Mouse (Mus musculus): ENCODE results near the gene Mpnd. TPM values are rescaled to one million over a fixed set of nuclear protein-coding genes. Genes with fewer than 3 reads are reported as not detected.

The Mpnd gene
- total RNA-seq (2015; ENCODE audit: low replicate concordance) (3.3 and 5.4 TPM in 2 replicates), total RNA-seq (2017; ENCODE audit: low replicate concordance) (6.1 and 7.8 TPM in 2 replicates)

DNA sequence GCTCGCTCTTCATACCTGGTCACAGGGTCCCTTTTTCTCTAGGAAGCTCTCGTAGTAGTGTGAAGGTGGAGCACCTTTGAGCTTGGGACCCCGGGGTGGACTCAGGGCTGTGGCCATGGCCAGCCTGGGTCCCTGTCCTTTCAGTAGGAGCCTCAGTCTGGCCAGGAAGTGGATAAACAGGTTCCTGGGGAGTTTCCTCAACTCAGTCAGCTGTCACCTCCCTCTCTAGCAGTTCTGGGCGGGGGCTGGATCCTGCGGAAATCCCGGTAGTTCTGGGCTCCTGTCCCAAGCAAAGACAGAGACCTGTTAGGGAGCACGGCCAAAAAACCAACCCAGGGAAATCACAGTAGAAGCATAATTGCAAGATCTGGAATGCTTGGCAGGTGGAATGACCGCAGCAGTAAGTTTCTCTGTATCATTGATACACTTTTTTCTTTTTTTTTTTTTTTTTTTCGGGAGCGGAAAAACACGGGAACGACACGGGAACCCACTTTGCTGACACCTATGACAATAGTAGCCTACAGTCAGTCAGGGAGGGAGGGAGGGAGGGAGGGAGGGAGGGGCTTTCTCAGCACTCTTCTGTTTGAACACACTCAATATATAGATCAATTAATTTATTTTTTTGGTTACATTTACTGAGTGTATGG, at the start of gene Mpnd, which contains the start of gene Stap2:
Gene Mpnd, plus strand, starts transcription at position 297 of the 647 bp plus-strand sequence.
Gene Stap2, minus strand, starts transcription at position 170 of the 647 bp plus-strand sequence.
- ATAC-seq (replicated peaks; ENCODE audit: low FRiP score, poor library complexity, severe bottlenecking): no peak

DNA sequence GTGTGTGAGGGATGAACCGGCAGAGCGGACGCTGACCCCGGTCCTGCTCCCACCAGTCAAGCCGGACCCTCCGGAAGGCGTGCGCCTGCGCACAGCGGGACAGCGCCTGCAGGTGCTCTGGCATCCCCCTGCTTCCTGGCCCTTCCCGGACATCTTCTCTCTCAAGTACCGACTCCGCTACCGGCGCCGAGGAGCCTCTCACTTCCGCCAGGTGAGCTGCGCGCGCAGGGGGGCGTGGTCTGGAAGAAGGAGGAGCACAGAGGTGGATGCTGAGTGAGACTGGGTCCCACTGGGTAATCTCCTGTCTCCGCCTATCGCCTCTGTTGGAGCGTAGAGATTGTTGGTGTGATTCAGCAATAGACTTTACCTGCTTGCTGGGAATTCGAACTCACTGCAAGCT, 49.4 kb upstream of the Mpnd start:
- ATAC-seq (replicated peaks; ENCODE audit: low FRiP score, poor library complexity, severe bottlenecking): no peak

DNA sequence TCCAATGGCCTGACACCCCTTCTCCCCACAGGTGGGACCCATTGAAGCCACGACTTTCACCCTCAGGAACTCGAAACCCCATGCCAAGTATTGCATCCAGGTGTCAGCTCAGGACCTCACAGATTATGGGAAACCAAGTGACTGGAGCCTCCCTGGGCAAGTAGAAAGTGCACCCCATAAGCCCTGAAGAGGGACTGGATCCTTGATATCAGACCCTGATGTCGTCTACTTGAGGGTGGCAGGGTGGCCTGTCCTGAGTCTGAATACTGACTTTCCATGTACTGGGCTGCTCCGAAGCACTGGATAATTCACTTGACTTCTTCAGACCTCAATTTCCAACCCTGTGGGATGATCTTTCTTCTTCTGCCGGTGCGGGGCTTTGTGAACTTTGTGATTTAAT, 48.9 kb upstream of the Mpnd start:
- no peak for ATAC-seq (replicated peaks; ENCODE audit: low FRiP score, poor library complexity, severe bottlenecking)

DNA sequence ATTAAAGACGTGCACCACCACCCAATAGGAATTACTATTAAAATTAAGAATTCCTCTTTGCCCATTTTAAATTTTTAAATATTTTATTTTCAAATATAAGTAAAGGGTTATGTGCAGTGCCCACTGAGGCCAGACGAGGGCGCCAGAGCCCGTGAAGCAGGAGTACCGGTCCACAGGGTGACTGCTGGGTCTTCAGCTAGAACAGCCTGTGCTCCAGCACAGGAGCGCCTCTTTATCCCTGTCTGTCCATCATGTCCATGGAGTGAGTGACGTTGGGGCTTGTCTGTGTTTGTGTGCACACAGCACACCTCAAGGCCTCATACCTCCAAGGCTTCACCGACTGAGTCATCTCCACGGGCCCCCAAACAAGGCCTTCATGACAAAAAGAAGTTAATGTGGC, 48.3 kb upstream of the Mpnd start:
- 0 out of 2 replicates have a peak, but pooled peaks have one; percentile 39 for ATAC-seq (replicated peaks; ENCODE audit: low FRiP score, poor library complexity, severe bottlenecking)

DNA sequence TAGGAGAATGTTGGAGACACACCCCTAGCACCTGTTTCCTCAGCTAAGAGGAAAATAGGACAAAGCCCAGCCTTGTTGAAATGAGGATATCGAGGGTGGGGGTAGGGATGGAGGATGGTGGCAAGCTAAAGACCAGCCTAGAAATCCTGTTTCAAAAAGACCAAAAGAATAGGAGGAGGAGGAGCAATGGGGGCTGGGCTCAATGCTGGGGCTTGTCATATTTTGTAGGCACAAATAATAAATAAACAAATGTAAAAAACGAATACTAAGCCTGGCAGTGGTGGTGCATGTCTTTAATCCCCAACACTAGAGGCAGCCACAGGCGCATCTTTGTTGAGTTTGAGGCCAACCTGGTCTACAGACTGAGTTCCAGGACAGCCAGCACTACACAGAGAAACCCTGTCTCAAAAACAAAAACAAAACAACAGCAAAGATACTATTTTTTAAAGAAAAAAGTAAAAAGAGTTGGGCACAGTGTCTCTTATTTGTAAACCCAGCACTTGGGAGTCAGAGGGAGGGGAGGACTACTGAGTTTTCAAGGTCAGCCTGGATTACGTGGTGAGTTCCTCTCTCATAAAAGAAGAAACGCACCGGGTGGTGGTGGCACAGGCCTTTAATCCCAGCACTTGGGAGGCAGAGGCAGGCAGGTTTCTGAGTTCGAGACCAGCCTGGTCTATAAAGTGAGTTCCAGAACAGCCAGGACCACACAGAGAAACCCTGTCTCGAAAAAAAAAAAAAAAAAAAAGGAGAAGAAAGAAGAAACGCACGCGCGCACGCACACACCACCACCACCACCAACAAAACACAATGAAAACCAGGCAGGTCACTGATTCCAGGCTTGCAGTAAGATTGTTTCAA, 47.6 kb upstream of the Mpnd start:
- no peak for ATAC-seq (replicated peaks; ENCODE audit: low FRiP score, poor library complexity, severe bottlenecking)

DNA sequence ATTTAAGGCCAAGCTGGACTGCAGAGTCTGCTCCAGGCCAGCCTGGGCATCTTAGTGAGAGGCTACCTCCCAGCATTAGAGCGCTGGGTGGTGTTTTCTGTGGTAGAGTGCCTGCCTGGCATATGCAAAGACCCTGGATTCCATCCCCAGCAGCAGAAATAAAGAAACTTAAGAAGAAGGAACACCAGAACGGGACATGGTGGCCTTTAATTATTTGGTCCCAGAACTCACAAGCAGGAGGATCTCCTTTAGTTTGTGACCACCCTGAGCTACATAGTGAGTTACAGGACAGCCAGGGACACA, 47.0 kb upstream of the Mpnd start:
- ATAC-seq (replicated peaks; ENCODE audit: low FRiP score, poor library complexity, severe bottlenecking): peak; percentile 3; the same call in 1 of the 2 replicates

DNA sequence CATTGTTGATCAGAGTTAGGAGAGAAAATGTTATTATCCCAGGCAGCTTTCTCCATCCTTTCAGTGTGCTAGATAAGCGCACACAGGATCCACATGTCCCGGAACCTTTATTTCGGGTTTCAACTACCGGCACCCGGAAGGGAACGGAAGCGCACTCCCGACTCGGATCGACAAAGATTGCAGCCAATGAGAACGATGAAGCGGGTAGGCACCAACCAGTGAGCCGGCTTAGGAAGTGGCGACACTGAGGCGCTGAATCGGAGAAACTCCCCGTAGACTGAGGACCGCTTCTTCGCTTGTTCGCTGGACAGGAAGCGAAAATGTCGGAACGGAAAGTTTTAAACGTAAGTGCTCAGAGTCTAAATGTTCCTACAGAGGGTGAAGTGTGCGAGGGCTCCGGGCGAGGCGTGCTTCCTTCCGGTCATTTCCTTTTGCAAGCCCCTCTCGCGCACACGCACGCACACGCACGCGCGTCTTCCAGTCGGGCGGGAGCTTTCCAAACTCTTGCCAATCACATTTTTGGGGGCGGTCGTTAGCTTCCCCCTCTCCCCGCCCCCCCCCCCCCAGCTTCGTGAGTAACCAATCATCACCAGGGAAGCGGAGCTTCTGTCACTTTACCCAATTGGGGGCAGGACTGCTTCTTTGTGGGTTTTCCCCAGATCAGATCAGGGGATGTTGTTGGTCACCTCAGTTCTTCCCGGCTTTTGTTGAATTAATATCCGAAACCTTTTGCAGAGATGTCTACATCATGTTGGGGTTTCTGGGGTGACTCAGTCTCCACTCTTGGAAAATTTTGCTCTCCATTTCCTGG, 46.4 kb upstream of the Mpnd start, which contains the start of gene Yju2:
Gene Yju2, plus strand, starts transcription at position 182 of the 811 bp plus-strand sequence.
- ATAC-seq (replicated peaks; ENCODE audit: low FRiP score, poor library complexity, severe bottlenecking): peak; percentile 89

DNA sequence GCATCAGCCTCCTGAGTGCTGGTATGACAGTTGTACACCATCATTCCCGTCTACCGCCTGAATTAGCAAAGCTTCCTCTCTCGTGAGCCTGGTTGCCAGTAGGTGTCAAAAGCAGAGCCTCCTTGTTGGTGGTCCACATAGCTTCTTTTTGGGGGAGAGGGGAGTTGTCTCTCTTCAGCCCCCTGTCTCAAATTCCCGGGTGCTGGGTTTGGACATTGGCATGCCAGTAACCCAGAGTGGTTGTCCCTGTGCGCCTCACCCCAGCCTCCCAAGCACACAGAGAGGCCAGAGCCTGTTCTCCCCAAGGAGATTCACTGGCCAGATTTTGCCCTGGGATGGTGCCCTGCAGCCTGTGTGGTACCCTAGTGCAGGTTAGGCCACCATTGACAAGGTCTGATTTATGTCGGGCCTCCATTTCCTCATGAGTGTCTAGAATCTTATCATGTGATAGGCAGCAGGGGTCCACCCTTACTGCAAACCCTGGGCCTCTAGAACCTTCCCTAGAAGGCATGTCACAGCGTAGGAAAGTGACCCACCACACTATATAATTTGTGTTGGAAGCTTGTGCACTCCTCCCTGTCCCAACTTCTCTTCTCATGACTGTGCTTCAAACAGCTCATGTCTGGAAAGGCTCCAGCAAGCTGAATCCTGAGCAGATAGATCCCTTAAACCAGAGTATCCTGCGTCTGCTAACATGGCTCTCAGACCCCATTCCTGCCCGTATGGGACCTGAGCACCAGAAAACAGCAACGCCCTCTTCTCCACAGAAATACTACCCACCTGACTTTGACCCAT, 45.4 kb upstream of the Mpnd start:
- 0 out of 2 replicates have a peak, but pooled peaks have one; percentile 2 for ATAC-seq (replicated peaks; ENCODE audit: low FRiP score, poor library complexity, severe bottlenecking)

DNA sequence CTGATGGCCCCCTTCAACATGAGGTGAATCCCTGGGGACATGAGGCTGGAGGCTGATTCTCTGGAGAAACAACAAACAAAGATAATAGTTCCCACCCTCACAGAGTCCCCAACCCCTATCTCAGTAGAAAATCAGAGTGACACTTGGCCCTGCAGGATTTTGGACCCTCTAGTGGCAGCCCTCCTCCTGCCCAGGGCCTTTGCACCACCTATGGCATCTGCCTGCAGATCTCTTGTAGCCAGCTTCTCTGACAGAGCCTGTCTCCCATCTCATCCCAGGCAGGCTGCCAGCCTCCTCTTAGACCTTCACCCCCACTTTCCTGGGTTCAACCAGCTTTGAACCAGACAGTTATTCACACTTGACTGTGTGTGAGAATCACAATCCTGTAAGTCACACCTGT, 44.7 kb upstream of the Mpnd start:
- ATAC-seq (replicated peaks; ENCODE audit: low FRiP score, poor library complexity, severe bottlenecking): no peak

DNA sequence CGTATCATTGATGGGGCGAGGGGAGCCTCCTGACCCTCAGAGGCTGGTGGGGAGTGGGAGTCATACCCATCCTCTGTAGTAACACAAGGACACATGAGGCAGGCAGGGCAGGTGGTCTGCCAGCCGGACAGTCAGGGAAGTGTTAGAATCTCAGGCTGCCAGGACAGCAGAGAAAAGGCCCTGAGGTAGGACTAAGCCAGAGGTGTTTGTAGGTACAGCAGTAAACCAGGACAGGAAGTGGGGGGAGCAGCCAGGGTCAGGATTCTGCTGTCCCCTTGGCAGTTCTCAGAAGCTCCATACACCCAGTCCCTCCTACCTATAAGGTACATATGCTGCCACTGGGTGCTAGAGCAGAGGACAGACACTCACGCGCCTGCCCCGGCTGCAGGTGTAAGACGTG, 43.9 kb upstream of the Mpnd start:
- no peak for ATAC-seq (replicated peaks; ENCODE audit: low FRiP score, poor library complexity, severe bottlenecking)

DNA sequence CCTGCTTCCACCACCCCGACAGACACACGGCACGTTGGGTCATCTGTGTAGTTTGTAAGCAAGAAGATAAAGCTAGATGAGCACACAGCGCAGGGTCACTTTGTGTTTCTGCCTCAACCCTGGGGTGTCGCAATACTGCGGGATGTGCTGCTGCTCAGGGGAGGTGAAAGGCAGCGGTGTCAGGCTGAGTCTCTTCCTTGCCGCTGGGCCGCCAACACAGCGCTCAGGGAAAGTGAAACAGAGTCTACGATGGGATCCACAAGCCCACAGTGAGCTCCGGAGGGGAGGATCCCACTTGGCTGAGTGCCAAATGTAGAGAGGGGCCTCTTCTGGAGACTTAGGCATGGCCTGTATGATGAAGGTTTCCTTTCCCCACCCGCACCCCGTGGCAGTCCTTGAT, 42.3 kb upstream of the Mpnd start:
- no peak for ATAC-seq (replicated peaks; ENCODE audit: low FRiP score, poor library complexity, severe bottlenecking)

DNA sequence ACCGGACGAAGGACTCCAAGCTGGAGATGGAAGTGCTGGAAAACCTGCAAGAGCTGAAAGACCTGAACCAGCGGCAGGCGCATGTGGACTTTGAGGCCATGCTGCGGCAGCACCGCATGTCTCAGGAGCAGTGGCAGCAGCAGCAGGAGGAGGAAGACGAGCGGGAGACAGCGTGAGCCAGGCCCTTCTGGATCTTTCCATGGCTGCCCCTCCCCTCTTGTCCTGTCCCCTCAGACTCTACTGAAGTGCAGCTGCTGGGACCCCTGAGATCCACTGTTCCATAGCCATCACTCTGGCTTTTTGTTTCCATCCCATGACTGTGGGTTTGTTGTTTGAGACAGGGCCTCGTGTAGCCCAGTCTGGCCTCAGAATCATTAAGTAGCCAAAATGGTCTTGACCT, 41.0 kb upstream of the Mpnd start:
- no peak for ATAC-seq (replicated peaks; ENCODE audit: low FRiP score, poor library complexity, severe bottlenecking)

DNA sequence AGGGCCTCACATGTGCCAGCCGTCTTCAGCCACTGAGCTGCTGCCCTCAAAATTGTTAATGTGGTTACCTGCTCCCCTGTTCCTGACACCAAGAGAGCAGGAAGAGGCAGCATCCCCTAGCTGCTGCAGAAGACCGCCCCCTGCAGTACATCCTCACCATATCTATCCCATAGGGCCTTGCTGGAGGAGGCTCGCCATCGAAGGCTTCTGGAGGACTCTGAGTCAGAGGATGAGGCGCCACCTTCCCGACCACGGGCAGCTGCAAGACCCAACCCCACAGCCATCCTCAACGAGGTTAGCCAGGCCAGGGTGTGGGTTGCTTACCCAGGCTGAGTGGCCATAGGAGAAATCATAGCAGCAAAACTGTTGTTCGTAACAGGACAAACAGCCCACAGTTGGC, 40.5 kb upstream of the Mpnd start:
- ATAC-seq (replicated peaks; ENCODE audit: low FRiP score, poor library complexity, severe bottlenecking): no peak

DNA sequence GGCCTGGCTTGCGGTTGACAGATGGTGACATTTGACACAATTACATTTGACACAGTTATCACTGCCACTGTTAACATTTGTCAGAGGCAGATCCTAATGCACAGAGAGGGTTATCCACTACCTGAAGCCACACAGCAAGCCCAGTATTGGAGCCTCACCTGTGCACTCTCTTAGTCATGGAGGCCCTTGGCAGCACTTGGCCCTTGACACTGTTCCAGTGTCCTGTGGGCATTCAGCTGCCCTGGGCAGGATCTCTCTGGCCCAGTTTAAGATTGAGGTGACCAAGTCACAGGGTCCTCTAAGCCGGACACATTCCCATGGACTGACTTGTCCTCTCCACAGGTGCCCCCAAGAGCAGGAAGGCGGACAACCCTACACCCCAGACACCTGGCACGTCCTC, 38.3 kb upstream of the Mpnd start:
- ATAC-seq (replicated peaks; ENCODE audit: low FRiP score, poor library complexity, severe bottlenecking): no peak

DNA sequence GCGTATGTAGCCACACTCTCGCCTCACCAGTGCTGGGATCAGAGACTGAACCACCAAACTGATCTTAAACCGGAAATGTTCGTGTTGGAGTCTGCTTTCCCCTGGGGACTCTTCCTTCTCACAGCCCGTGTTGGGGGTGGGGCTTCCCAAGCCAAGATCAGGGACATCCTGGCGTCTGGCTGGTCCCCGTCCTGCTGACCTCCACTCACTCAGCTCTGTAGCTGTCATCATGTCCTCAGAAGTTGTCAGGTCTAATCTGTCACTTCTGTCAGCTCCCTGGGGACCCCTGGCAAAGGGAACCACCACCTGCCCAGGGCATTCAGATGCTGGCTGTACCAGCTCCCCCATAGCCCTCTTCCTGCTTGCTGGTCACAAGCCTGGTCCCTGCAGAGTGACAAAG, 37.3 kb upstream of the Mpnd start:
- ATAC-seq (replicated peaks; ENCODE audit: low FRiP score, poor library complexity, severe bottlenecking): no peak

DNA sequence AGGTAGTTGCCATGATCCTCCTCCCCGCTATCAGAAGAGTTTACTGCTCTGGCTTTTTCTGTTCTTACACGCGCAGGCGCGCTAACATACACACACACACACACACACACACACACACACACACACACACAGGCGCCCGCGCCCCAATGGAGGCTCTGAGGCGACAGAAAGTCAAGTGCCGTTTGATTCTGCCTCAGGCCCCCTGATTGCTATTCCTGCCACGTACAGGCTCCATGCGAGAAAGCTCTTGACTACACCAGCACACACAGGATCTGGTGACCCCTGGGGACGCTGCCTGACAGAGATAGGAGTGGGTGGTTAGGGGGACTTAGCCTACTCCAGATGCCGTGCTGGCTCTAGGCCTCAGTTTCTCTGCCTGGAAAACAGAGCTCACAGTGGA, 36.0 kb upstream of the Mpnd start:
- ATAC-seq (replicated peaks; ENCODE audit: low FRiP score, poor library complexity, severe bottlenecking): no peak

DNA sequence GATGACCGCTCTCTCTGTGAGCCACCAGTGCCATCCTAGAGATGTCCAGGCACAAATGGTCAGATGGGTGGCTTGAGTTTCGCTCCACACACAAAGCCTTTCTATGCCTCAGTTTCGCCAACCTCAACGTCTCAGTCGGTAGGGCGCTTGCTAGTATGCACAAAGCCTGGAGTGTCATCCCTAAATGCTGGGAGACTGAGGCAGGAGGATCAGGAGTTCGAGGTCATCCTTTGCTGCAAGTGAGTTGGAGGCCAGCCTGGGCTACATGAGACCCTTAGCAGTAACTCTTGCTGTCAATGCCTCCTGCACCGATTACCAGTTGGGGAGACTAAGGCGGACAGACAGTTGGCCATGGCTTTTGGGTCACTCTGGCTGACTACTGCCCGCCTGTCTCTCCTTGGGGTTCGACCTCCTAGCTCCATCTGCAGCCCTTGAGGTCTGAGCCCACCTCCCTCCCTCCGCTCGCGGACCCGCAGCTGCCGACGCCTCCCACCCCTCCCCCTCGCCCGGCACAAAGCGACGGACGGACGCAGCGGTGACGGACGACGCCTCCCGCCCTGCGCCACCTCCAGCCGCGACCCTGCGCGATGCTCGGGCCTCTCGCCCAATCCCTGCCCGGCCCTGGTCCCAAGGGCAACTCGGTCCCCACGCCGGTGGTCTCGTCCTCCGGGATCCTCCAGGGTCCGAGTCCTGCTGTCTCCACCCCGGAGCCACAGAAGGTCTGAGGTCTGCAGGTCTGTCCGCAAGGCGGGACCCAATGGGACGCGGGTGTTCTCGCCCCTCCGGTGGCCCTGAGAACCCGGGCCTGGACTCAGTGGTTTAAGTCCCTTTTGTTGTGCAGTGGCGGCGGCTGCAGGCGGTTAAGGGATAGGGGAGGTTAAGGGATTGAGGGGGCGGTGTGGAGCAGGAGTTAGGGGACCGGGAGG, 35.3 kb upstream of the Mpnd start, which contains the start of gene Shd:
Gene Shd, plus strand, starts transcription at position 502 of the 926 bp plus-strand sequence.
- no peak for ATAC-seq (replicated peaks; ENCODE audit: low FRiP score, poor library complexity, severe bottlenecking)

DNA sequence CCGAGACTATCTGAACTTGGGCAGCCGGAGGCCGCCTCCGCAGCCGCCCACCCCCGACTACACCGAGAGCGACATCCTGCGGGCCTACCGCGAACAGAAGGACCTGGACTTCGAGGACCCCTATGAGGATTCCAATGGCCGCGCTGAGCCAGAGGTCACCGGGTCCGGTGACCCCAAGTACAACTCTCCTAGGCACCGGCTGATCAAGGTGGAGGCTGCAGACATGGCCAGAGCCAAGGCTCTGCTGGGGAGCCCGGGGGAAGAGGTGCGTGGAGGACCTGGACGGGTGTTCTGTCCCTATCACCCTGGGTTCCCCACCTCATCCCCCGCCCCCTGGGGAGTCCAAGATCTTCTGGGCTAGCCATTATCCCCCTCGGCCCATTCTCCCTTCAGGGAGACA, 34.1 kb upstream of the Mpnd start:
- ATAC-seq (replicated peaks; ENCODE audit: low FRiP score, poor library complexity, severe bottlenecking): no peak

All from erythroblast, adult 5-6 weeks (primary cell).